Mouse (Mus musculus) lung, embryonic 16.5 days (tissue): ENCODE results near the gene Golga1. TPM values are rescaled to one million over a fixed set of nuclear protein-coding genes. Genes with fewer than 3 reads are reported as not detected.

ENCODE experiments used
- ATAC-seq: fragments of 200-750 bp; cut with Nextera tagmentation; 2 replicates; pipeline ENCODE4 v1.8.0; 2017; ENCODE audit warnings: low read depth, mild to moderate bottlenecking, moderate library complexity
- H3K27ac ChIP-seq: fragments of 300-500 bp; sonication (generic); 2 replicates; pipeline ENCODE4 v1.5.1; 2014; ENCODE audit warnings: mild to moderate bottlenecking, control low read depth, low read length
- H3K27me3 ChIP-seq: fragments of 300-500 bp; sonication (generic); 2 replicates; pipeline ENCODE4 v1.6.1; 2014; ENCODE audit warnings: low read depth, low read length, mixed read lengths; ENCODE audit not compliant: control insufficient read depth, insufficient read depth
- H3K36me3 ChIP-seq: fragments of 300-500 bp; sonication (generic); 2 replicates; pipeline ENCODE4 v1.6.1; 2014; ENCODE audit warnings: low read length; ENCODE audit not compliant: control insufficient read depth, insufficient read depth
- H3K4me1 ChIP-seq: fragments of 300-500 bp; sonication (generic); replicated peaks from 2 replicates; pipeline ENCODE4 v1.6.1; 2014; ENCODE audit warnings: low read length, mixed read lengths; ENCODE audit not compliant: control insufficient read depth, insufficient read depth
- H3K4me2 ChIP-seq: fragments of 300-500 bp; sonication (generic); 2 replicates; pipeline ENCODE4 v1.6.1; 2014; ENCODE audit warnings: low read depth, low read length, control low read depth
- H3K4me3 ChIP-seq: fragments of 300-500 bp; sonication (generic); 2 replicates; pipeline ENCODE4 v1.5.1; 2014; ENCODE audit warnings: mild to moderate bottlenecking, low read length, control low read depth
- H3K9ac ChIP-seq: fragments of 300-500 bp; sonication (generic); 2 replicates; pipeline ENCODE4 v1.6.1; 2014; ENCODE audit warnings: low read length, control low read depth
- H3K9me3 ChIP-seq: fragments of 300-500 bp; sonication (generic); 2 replicates; pipeline ENCODE4 v1.6.1; 2016; ENCODE audit warnings: low read length; ENCODE audit not compliant: control insufficient read depth
- WGBS: fragments of 180-500 bp; shearing (Covaris S2); extraction: QIAGEN DNeasy Blood & Tissue Kit; methylation state at CpG from one replicate; pipeline ENCODE4 v1.1.7; 2014; 5-methylcytosine and 5-hydroxymethylcytosine counted together
- polyA plus RNA-seq: library from polyadenylated mRNA; unstranded; fragments of >200 nt; fragmentation: Nextera tagmentation; extraction: Ambion mirVana; gene quantifications from 2 replicates; pipeline ENCODE4 v1.2.1, GENCODE M21; 2015

Golga1 gene
- polyA plus RNA-seq, 1 experiment from 2014 or later: 27.1 TPM

GRCm38 (mm10) chr2:39064687-39065399 is 498 bp downstream of the Golga1 start:
- 3% methylated on average over 21 of the region's 25 CpGs for WGBS
- Histone ChIP-seq H3K36me3 (peaks cover 5% of the 10 kb centered on the region; the same call in 1 of the 2 replicates), H3K9ac (peak overlapping the region; percentile 99), H3K27me3 (no peaks in the 10 kb centered on the region), H3K27ac (peak overlapping the region; percentile 94), H3K4me1 (peaks cover 6% of the 10 kb centered on the region), H3K4me3 (peak overlapping the region; percentile 95), H3K9me3 (no peaks in the 10 kb centered on the region), H3K4me2 (peak overlapping the region; percentile 89)
- peak; percentile 81 for ATAC-seq

DNA sequence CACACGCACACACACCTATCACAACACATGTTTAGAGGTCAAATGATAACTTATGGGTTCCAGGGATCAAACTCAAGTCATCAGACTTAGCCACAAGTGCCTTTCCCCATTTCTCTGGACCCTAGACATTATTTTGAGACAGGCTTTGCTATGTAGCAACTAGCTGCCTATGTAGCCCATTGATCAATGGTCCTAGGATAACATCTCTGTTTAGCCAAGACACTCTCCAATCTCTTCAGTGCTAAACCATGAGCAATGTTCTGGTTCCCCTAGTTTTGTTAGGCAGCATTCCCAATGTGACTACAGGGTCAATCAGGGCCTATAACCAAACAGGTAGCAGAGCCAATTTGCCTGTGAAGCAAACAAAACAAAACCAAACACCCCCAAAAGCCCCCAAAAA is 16.8 kb downstream of the Golga1 start:
- H3K9ac ChIP-seq: no peak overlapping the region
- H3K9me3 ChIP-seq: no peaks in the 10 kb centered on the region
- H3K4me2 ChIP-seq: no peak overlapping the region
- H3K27ac ChIP-seq: no peak overlapping the region
- ATAC-seq: no peak
- peaks cover 19% of the 10 kb centered on the region for H3K36me3 ChIP-seq
- 98% methylated on average over 1 of the region's 1 CpGs for WGBS
- no peaks in the 10 kb centered on the region for H3K4me1 ChIP-seq
- no peaks in the 10 kb centered on the region for H3K27me3 ChIP-seq
- no peak overlapping the region for H3K4me3 ChIP-seq

GRCm38 (mm10) chr2:39040215-39040614 is 25.1 kb downstream of the Golga1 start:
- H3K27me3 ChIP-seq: no peaks in the 10 kb centered on the region
- no peak overlapping the region for H3K4me2 ChIP-seq
- peaks cover 16% of the 10 kb centered on the region for H3K36me3 ChIP-seq
- no peaks in the 10 kb centered on the region for H3K4me1 ChIP-seq
- 100% methylated on average over 1 of the region's 1 CpGs for WGBS
- H3K4me3 ChIP-seq: no peak overlapping the region
- H3K9ac ChIP-seq: no peak overlapping the region
- H3K27ac ChIP-seq: no peak overlapping the region
- ATAC-seq: no peak
- H3K9me3 ChIP-seq: no peaks in the 10 kb centered on the region

- Histone ChIP-seq H3K9me3 (no peaks in the 10 kb centered on the region), H3K27me3 (no peaks in the 10 kb centered on the region), H3K27ac (no peak overlapping the region), H3K4me2 (no peak overlapping the region), H3K4me1 (no peaks in the 10 kb centered on the region), H3K4me3 (no peak overlapping the region), H3K36me3 (peaks cover 33% of the 10 kb centered on the region), H3K9ac (no peak overlapping the region)
- WGBS: 98% methylated on average over 1 of the region's 1 CpGs
- no peak for ATAC-seq
Observed at GRCm38 (mm10) chr2:39031611-39032010, 33.7 kb downstream of the Golga1 start.

- Histone ChIP-seq H3K4me3 (no peak overlapping the region), H3K9ac (no peak overlapping the region), H3K9me3 (no peaks in the 10 kb centered on the region), H3K36me3 (peaks cover 53% of the 10 kb centered on the region), H3K4me1 (no peaks in the 10 kb centered on the region), H3K4me2 (no peak overlapping the region), H3K27ac (no peak overlapping the region), H3K27me3 (no peaks in the 10 kb centered on the region)
- 82% methylated on average over 1 of the region's 1 CpGs for WGBS
- ATAC-seq: no peak
Observed at GRCm38 (mm10) chr2:39020004-39020403, 45.3 kb downstream of the Golga1 start.

- 74% methylated on average over 3 of the region's 3 CpGs for WGBS
Observed at GRCm38 (mm10) chr2:39016581-39016980, 48.8 kb downstream of the Golga1 start.

GRCm38 (mm10) chr2:39012768-39013279 is 52.5 kb downstream of the Golga1 start:
- 83% methylated on average over 7 of the region's 7 CpGs for WGBS
- no peaks in the 10 kb centered on the region for H3K27me3 ChIP-seq
- H3K36me3 ChIP-seq: peaks cover 34% of the 10 kb centered on the region
- no peak overlapping the region for H3K4me3 ChIP-seq
- no peak overlapping the region for H3K9ac ChIP-seq
- ATAC-seq: no peak
- peaks cover 8% of the 10 kb centered on the region for H3K4me1 ChIP-seq
- no peak overlapping the region for H3K27ac ChIP-seq
- H3K9me3 ChIP-seq: no peaks in the 10 kb centered on the region
- no peak overlapping the region for H3K4me2 ChIP-seq

More at GRCm38 (mm10) chr2:39016581-39016980, 48.8 kb downstream of the Golga1 start:
- no peaks in the 10 kb centered on the region for H3K4me1 ChIP-seq
- H3K9me3 ChIP-seq: no peaks in the 10 kb centered on the region
- H3K4me2 ChIP-seq: no peak overlapping the region
- peaks cover 42% of the 10 kb centered on the region for H3K36me3 ChIP-seq
- ATAC-seq: no peak
- no peak overlapping the region for H3K9ac ChIP-seq
- no peaks in the 10 kb centered on the region for H3K27me3 ChIP-seq
- no peak overlapping the region for H3K4me3 ChIP-seq
- H3K27ac ChIP-seq: no peak overlapping the region

DNA sequence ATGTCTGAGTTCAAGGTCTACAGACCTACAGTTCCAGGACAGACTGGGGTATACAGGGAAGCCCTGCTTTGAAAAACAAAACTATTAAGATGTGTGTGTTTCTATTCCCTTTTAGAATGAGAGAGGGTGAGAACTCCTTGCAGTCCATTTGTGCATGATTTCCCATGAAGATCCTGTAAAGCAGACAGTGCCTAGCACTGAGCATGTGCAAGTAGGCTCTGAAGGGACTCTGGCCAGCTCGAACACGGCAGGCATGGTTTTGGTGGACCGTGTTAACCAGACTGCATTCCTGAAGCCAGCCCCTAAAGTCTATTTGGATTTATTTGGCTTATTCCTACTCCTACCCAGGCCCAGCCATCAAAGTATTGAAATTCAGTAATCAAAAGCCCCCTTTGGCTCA is 53.4 kb downstream of the Golga1 start:
- ATAC-seq: no peak
- 81% methylated on average over 3 of the region's 3 CpGs for WGBS
- H3K4me2 ChIP-seq: no peak overlapping the region
- no peaks in the 10 kb centered on the region for H3K9me3 ChIP-seq
- H3K4me3 ChIP-seq: no peak overlapping the region
- H3K9ac ChIP-seq: no peak overlapping the region
- H3K36me3 ChIP-seq: peaks cover 26% of the 10 kb centered on the region
- peaks cover 11% of the 10 kb centered on the region for H3K4me1 ChIP-seq
- no peak overlapping the region for H3K27ac ChIP-seq
- H3K27me3 ChIP-seq: no peaks in the 10 kb centered on the region

DNA sequence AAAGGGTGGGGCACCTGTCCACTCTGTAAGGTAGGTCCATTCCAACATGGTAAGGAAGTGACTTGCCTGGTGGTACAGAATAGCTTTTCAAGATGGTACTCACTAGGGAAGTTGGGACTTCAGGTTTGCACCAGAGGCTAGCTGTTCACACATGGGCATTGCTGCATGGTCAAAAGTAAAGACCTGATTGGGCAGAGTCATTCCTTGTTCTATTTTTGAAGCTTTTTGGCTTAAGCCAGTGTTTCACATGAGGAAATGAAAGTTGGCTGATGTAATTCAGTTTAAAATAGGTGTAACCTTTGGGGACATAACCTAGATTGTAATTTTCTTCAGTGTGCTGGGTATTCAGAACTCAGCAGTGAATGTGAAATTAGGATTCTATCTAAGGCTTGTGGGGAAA is 54.1 kb downstream of the Golga1 start:
- Histone ChIP-seq H3K36me3 (peaks cover 21% of the 10 kb centered on the region), H3K9ac (no peak overlapping the region), H3K4me2 (no peak overlapping the region), H3K4me1 (peaks cover 14% of the 10 kb centered on the region), H3K27me3 (no peaks in the 10 kb centered on the region), H3K4me3 (no peak overlapping the region), H3K27ac (no peak overlapping the region), H3K9me3 (no peaks in the 10 kb centered on the region)
- no peak for ATAC-seq
